Mouse (Mus musculus) liver, postnatal 0 days (tissue): ENCODE measurements around the gene Rcbtb2.

Experiments
- CTCF ChIP-seq: sonication (generic); IDR thresholded peaks from 2 replicates; pipeline ENCODE4 v1.5.1; 2016; ENCODE audit warnings: antibody characterized with exemption, low read depth
- EP300 ChIP-seq: IDR thresholded peaks from 2 replicates; pipeline ENCODE4 v1.6.1; 2016; ENCODE audit warnings: antibody characterized with exemption, low read depth, mild to moderate bottlenecking

DNA sequence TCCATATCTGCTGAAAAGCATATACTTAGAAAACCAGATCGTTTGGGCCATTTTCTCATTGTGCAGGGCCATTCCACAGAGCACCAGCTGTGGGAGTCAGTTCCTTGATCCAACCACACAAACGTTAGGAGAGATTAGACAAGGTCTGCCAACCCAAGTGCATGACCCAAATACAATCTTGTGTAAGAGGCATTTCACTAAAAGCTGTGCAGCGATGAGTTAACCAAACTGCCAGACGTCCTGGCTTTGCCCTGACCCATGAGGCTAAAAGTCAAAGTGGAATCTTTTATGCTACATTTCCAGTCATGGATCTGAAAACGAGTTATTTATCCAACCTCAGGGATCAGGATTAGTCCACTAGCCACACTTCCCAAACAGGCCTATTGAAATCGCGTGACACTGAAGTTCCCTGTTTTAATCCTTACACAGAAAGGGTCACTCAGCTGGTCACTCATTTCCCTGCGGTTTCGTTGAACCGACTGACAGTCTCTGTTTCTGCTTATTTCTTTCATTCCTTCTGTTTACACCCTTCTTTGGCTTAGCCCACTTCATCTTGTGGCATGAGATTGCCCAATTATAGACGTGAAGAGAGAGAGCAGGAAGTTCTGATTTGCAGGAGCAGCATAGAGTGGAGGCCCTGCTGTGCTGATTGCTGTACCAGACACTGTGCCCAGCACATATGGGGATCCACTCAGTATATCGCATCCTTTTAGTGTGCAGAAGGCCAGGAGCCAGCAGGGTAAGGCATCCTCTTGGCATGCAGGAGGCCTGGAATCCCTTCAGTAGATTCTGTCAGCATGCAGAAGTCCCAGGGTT is 49.6 kb downstream of the Rcbtb2 start:
- TF ChIP-seq CTCF (no peak), EP300 (no peak; the same call in 1 of the 2 replicates)
